Mouse (Mus musculus) urinary bladder, postnatal 0 days (tissue): ENCODE results near the gene Gm1604a. TPM values are rescaled to one million over a fixed set of nuclear protein-coding genes. Genes with fewer than 3 reads are reported as not detected.

Source experiments
- polyA plus RNA-seq: library from polyadenylated mRNA; unstranded; fragments of >200 nt; fragmentation: Nextera tagmentation; extraction: Ambion mirVana; gene quantifications from 2 replicates; pipeline ENCODE4 v1.2.1, GENCODE M21; 2015

The Gm1604a gene
- polyA plus RNA-seq = not detected in 2 replicates

GRCm38 (mm10) chr17:7025257-7025656, at the start of gene Gm1604a:
Gm1604a (plus strand) TSS chr17:7025568.

GRCm38 (mm10) chr17:6978287-6979248, 46.8 kb upstream of the Gm1604a start, which contains the start of gene Gm49721:
Gm49721 (plus strand) TSS chr17:6978904.

Other genes starting within 250 kb of the Gm1604a start
- 116 and 117 TPM in 2 replicates for gene Ezr, start 242.8 kb upstream of the Gm1604a start, polyA plus RNA-seq
- gene Rsph3b, start 76.9 kb upstream of the Gm1604a start, polyA plus RNA-seq = 34.6 and 35.3 TPM in 2 replicates
- 14.5 and 16.3 TPM in 2 replicates for gene Tagap1, start 64.4 kb upstream of the Gm1604a start, polyA plus RNA-seq
- 144 and 173 TPM in 2 replicates for gene Rnaset2b, start 54.9 kb upstream of the Gm1604a start, polyA plus RNA-seq
- 0.13 TPM in 1 of 2 replicates, not detected in the other for gene Gm49721, start 46.7 kb upstream of the Gm1604a start, polyA plus RNA-seq
- gene Rps6ka2, start 144.5 kb downstream of the Gm1604a start, polyA plus RNA-seq = 2.9 and 3.9 TPM in 2 replicates